Mouse (Mus musculus) left cerebral cortex, postnatal 25 days (tissue): ENCODE results near the gene Fcgr1. TPM values are rescaled to one million over a fixed set of nuclear protein-coding genes. Genes with fewer than 3 reads are reported as not detected.

Source experiments
- DNase-seq, 2 experiments: peaks; one replicate each; pipeline ENCODE4 v3.0.0; 2022; ENCODE audit warnings: low spot score in 2 of 2, mixed read lengths in 1 of 2
- intact Hi-C: fragments of 180-260 bp; cut with DNase I; formaldehyde crosslinking; loops from one replicate; pipeline ENCODE4 v1.15.1; 2025
- microRNA-seq, 2 experiments: library from miRNA; unstranded; fragments of <30 nt; microRNA quantifications; one replicate each; pipeline ENCODE4 v1.2.0; 2022
- total RNA-seq, 2 experiments: library from RNA; stranded (reverse); gene quantifications; 2 replicates each; pipeline ENCODE4 v1.2.3; 2021

The Fcgr1 gene
- total RNA-seq, 2 experiments from 2014 or later = 2.3 to 2.8 TPM

DNA sequence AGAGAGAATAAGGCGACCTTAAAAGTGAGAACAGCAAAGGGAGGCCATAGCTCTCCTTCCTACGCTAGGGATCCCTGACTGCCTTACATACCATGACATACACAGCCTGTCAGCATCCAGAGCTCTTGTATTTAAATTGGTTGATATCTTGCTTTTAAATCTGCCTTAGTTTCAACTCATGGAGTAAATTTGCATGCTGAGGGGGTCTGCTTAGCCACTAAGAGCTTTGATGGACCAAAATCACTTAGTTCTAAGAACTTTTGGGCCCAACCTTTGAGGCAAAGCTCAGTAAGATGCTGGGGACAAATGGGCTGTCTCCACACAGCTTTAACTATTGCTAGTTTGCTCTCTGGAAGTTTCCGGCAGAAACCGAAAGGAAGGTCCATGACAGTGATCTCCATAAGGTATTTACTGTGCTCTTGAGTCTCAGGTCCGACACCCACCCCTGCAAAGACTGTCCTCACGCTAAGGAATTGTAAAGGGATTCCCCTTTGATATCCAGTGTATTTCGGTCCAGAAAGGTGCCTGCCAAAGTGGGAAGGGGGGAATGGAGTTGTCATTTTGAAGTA, 56.4 kb downstream of the Fcgr1 start:
- intact Hi-C loops = no loop called here
- no peak for DNase-seq

DNA sequence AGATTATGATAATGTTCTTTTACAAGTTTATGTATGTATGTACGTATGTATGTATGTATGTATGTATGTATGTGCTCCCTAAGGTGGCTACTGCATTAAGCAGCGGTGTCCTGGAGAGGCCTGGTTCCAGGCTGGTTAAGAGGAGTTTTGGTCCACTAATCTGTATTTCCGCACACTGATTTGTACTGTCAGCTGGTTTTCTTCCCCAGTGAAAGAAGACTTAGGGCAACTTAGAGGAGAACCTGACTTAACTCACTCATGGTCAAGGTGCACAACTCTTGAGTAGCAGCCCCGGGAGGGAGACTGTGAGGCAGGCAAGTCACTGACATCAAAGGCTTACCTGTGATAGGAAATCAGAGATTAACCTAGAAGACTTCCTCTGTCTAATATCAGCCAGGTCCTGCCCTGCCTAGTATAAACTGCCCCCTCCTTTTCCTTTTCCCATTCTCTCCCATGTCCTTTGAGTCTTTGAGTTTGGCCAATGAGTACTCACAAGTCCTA, 56.9 kb downstream of the Fcgr1 start:
- no peak for DNase-seq
- intact Hi-C loops = no loop called here

DNA sequence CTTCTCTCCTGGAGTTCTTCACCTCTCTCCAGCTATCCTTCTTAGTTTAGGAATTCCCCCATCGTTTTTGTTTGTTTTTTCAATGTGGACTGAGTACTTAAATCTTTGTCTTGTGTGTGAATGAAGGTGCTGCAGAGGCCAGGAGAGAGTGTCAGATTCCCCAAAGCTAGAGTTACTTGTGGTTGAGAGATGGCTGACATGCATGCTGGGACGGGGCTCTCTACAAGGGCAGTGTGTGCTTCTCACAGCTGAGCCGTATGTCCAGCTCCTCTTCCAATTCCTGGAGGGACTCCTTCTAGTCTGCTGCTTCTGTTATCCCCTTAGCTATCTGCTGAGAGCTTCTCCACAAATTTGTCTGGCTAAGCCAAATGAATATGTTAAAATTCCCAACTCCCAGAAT, 57.9 kb downstream of the Fcgr1 start:
- intact Hi-C loops = no loop called here
- DNase-seq = no peak

DNA sequence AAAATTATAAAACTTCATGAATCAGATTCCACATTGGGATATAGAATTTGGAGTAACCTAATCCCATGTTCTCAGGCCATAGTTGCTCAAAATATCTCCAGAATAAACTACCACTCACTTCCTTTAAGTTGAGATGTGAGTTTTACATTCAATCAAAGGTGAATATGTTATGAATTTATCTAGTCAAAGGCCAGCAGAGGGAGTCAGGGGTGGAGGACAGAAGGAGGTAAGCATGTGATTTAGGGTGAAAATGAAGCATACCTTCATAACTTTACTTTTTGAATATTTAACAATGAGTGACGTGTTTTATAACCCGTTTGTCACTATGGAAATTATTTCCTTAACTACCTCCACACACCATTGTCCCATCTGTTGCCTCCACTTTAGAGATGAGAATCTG, 58.9 kb downstream of the Fcgr1 start:
- no peak for DNase-seq
- intact Hi-C loops = no loop called here

Small RNA genes lying within 50 kb of the gene (microRNA-seq; reads per million reads assigned to microRNA genes)
- 0 reads per million in 2 experiments for gene Gm47311
- 0 reads per million in 2 experiments for gene Gm47313

Other genes starting within 250 kb of the Fcgr1 start
- 10 to 100 TPM; 41.8 to 47.1 TPM for gene Vps45, start 235.5 kb downstream of the Fcgr1 start, total RNA-seq
- gene Otud7b, start 189.4 kb downstream of the Fcgr1 start, total RNA-seq = 10 to 100 TPM; 24.6 to 27.7 TPM
- 1 to 10 TPM; 6.4 to 6.8 TPM for gene Mtmr11, start 132.0 kb downstream of the Fcgr1 start, total RNA-seq
- 10 to 100 TPM; 39.6 to 43.4 TPM for gene Sf3b4, start 121.6 kb downstream of the Fcgr1 start, total RNA-seq
- 100 to 1,000 TPM; 429 to 435 TPM for gene Sv2a, start 112.8 kb downstream of the Fcgr1 start, total RNA-seq
- 10 to 100 TPM; 15.6 to 16.9 TPM for gene Bola1, start 74.3 kb downstream of the Fcgr1 start, total RNA-seq
- 1 to 10 TPM; 4.8 to 8.9 TPM for gene Hist2h2ab, start 74.1 kb downstream of the Fcgr1 start, total RNA-seq
- 10 to 100 TPM; 18.3 to 24.3 TPM for gene Hist2h2ac, start 73.1 kb downstream of the Fcgr1 start, total RNA-seq
- gene Hist2h2be, start 72.8 kb downstream of the Fcgr1 start, total RNA-seq = 1 to 10 TPM; 5.4 to 5.9 TPM
- 1 to 10 TPM; 5.6 to 7.5 TPM for gene Hist2h3c2, start 54.8 kb downstream of the Fcgr1 start, total RNA-seq
- gene Hist2h2aa2, start 53.7 kb downstream of the Fcgr1 start, total RNA-seq = 100 to 1,000 TPM; 158 to 179 TPM
- 1 to 10 TPM; 6.9 to 9.0 TPM for gene Hist2h2aa1, start 48.5 kb downstream of the Fcgr1 start, total RNA-seq
- gene Hist2h3c1, start 47.3 kb downstream of the Fcgr1 start, total RNA-seq = not detected
- 10 to 100 TPM; 25.6 to 30.9 TPM for gene Hist2h4, start 30.7 kb downstream of the Fcgr1 start, total RNA-seq
- 10 to 100 TPM; 41.5 to 49.1 TPM for gene Hist2h3b, start 25.3 kb downstream of the Fcgr1 start, total RNA-seq
- gene Hist2h2bb, start 24.2 kb downstream of the Fcgr1 start, total RNA-seq = 100 to 1,000 TPM; 102 to 120 TPM
- gene BC107364, start 158.3 kb upstream of the Fcgr1 start, total RNA-seq = not detected
- gene Hfe2, start 231.2 kb upstream of the Fcgr1 start, total RNA-seq = 1 to 10 TPM in 1 of 2 experiments, under 1 TPM in 1; 0.85 to 1.4 TPM